Mouse (Mus musculus): ENCODE measurements around the gene Slc38a3.
A peak's percentile ranks its signal among the peaks of the same experiment; 100 is the strongest.

The Slc38a3 gene

DNA sequence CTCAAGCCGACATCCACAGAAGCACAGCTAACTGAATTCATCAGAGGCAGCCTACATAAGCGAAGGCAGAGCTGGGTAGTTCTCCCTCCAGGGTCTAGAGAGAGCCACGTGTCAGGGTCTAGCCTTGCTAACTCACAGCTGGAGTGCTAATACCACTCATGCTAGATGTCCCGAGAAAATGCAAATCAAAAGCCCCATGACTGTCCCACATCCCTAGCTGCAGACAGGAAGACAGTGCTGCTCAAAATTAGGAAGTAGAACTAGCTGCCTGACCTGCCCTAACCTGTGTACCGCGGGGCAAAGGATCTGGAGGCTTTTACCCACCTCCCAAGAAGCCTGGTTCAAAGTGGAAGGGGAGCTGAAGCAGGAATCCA is 26.8 kb upstream of the Slc38a3 start:
- no peak for DNase-seq (ENCODE audit: low read depth, low spot score)

- DNase-seq (ENCODE audit: low read depth, low spot score) = no peak
These were observed 26.2 kb upstream of the Slc38a3 start for GRCm38 (mm10) chr9:107695441-107696105.

DNA sequence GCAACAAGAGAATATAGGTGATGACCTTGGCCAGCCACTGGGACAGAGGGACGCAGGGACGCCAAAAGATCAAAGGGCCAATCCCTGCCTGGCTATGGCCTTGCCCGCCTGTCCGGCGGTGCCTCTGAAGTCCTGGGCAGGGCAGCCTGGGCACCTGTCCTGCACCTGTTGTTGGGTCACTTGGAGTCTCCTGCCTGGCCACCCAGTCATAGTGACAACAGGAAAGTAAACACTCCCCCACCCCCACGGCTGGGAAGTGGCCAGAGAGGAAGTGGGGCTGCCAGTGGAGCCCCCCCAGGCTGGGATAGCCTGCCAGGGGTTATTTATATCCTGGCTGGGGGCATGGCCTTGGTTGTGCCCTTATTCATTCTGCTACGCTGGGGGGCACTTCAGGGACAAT is 25.3 kb upstream of the Slc38a3 start:
- DNase-seq (ENCODE audit: low read depth, low spot score) = no peak

- DNase-seq (ENCODE audit: low read depth, low spot score) = no peak
These were observed 24.2 kb upstream of the Slc38a3 start for GRCm38 (mm10) chr9:107693433-107693987.

DNA sequence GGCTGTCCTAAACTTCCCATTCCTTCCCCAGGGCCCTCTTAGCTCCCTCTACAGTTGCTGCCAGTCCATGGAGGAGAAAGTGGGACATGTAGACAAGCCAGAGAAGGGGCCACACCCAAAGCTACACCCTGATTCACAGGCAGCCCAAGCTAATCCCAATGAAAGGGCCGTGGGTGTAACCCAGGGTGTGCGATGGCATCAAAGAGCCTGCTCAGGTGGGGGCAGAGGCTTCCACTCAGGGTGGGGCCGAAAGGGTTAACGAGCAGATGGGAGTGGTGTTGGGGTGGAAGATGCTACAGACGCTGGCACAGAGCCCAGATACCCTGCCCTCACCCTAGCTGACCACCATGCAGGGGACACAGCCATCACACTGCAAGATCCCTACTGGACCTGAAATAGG is 23.5 kb upstream of the Slc38a3 start:
- DNase-seq (ENCODE audit: low read depth, low spot score) = no peak

- no peak for DNase-seq (ENCODE audit: low read depth, low spot score)
These were observed 21.1 kb upstream of the Slc38a3 start for GRCm38 (mm10) chr9:107690391-107690790.

GRCm38 (mm10) chr9:107688939-107689338 is 19.6 kb upstream of the Slc38a3 start:
- no peak for DNase-seq (ENCODE audit: low read depth, low spot score)

DNA sequence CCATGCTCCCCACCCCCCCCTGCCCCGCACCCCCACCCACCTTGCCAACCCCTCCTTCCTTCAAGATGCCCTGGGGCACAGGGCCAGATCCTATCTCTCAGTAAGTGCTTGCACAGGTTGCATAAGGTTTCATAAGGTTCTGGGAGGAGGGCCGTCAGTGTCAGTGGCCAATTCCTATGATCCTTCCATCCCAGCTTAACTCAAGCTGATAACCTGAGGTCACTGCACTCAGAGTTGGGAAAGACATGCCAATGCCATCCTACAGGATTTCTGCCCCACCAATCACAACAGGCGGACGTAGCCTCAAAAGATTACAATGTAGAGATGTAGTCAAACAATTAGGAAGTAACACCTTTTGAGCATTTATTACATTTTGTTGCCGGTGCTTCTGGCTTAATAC is 19.1 kb upstream of the Slc38a3 start:
- no peak for DNase-seq (ENCODE audit: low read depth, low spot score)

DNA sequence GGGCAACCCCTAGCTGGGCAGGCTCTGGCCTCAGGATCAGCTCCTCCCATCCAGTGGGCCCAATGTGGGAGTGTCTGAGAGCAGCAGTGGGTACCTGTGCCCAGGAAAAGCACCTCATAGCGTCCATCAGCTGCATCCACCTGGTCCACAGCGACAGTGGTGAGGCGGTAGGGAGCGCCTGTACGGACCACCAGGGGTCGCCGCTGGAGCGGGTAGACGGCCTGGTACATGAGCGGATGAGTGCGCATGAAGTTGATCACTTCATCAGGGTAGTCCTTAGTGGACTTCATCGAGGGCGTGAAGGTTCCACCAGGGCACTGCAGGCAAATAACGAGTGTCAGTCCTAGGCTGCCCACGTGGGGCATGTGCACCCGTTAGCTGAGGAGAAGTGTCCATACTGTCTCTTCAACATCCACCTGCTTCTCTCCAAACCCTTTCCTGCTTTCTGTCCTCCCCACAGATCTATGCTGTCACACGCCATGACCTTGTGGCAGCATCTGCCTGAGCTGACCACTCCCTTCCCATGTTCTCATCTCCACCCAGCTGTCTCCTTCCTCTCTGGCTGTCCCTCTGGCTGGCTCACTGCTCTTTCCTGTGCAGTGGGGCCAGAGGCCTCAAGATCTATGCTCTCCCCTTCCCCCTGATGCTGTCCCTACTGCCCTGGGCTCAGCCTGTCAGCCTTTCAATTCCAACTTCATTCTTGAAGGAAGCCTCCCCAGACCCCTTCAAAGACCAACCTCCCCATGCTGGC is 16.1 kb upstream of the Slc38a3 start:
- peak; percentile 67 for DNase-seq (ENCODE audit: low read depth, low spot score)

DNA sequence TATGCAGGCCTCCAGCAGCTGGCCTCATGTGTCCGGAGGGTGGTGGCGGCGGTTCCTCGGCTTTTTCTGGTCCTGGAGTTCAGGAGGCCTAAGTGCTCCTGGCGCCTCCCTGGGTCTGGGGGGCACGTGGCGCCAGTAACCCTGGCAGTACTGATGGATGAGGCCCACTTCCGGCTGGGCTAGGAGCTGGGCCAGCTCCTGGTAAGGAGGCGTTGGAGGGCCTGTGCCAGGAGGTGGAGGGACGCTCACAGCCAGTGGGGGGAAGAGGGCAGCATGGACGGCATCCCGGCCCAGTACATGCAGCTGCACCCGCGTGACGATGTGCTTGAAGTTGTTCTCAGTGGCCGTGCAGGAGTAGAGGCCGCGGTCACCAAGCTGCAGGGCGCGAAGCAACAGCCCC is 13.1 kb upstream of the Slc38a3 start:
- no peak for DNase-seq (ENCODE audit: low read depth, low spot score)

- no peak for DNase-seq (ENCODE audit: low read depth, low spot score)
These were observed 10.2 kb upstream of the Slc38a3 start, which contains the start of gene Gnat1 for GRCm38 (mm10) chr9:107679501-107679900. Gene Gnat1 (minus strand): TSS chr9:107679712.

DNA sequence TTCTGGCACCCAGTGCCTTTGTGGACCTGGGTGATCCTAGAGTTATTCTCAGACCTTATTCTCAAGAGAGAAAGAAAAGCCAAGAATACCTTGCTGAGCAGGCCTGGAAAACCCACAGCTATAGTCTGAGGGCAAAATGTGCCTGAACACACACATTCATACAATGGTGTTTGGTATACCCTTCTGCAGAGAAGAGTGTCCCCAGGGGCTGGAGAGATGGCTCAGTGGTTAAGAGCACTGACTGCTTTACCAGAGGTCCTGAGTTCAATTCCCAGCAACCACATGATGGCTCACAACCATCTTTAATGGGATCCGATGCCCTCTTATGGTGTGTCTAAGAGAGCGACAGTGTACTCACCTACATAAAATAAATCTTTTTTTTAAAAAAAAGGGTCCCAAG is 9.5 kb upstream of the Slc38a3 start:
- DNase-seq (ENCODE audit: low read depth, low spot score) = no peak

GRCm38 (mm10) chr9:107677819-107678526 is 8.6 kb upstream of the Slc38a3 start:
- peak; percentile 89 for DNase-seq (ENCODE audit: low read depth, low spot score)

GRCm38 (mm10) chr9:107677091-107677784 is 7.9 kb upstream of the Slc38a3 start:
- DNase-seq (ENCODE audit: low read depth, low spot score) = peak; percentile 91

DNA sequence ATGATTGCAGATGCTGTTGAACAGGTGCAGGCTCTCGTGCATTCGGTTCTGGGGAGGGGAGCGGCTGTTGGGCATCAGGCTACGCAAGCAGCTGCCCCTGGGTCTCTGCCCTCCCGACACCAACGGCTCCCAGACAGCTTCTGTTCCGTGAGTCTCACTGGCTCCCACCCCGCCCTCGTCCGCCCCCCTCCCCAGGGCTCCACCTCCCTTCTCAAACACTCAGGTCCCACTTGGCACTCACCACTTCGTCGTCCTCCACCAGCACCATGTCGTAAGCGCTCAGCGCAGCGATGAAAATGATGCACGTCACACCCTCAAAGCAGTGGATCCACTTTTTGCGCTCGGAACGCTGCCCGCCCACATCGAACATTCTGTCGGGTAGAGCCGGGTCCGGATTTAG is 7.0 kb upstream of the Slc38a3 start:
- DNase-seq (ENCODE audit: low read depth, low spot score) = no peak

DNA sequence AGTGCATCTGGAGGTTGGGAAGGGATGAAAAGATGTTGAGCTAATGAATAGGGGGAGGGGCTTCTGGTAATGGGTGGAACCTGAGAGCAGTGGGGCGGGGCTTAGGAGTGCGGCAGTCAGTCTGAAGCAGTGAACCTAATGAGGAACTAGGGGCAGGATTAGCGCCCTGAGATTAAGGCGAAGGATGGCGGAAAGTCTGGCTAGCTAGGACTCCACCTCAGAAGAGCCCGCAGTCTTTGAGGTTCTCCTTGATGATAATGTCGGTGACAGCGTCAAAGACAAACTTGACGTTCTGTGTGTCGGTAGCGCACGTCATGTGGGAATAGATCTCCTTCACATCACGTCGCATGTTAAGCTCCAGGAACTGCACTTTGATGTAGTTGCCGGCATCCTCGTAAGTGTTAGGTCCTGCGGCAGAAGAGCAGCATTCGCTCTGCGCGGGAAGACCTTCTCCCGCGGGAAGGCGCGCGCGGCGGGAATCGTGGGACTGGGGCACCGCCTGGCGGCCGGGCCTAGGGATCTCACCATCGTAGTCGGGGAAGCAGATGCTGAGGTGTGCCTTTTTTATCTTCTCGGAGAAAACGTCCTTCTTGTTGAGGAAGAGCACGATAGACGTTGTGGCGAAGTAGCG is 6.5 kb upstream of the Slc38a3 start:
- peak; percentile 82 for DNase-seq (ENCODE audit: low read depth, low spot score)

GRCm38 (mm10) chr9:107674609-107675429 is 5.5 kb upstream of the Slc38a3 start:
- no peak for DNase-seq (ENCODE audit: low read depth, low spot score)

- DNase-seq (ENCODE audit: low read depth, low spot score) = no peak
These were observed 929 bp upstream of the Slc38a3 start for GRCm38 (mm10) chr9:107670259-107670658.

GRCm38 (mm10) chr9:107668916-107669315 is 414 bp downstream of the Slc38a3 start:
- DNase-seq (ENCODE audit: low read depth, low spot score) = no peak

- DNase-seq (ENCODE audit: low read depth, low spot score) = no peak
These were observed 1.3 kb downstream of the Slc38a3 start for GRCm38 (mm10) chr9:107668011-107668410.

Data from ES-CJ7 (cell line).